Mouse (Mus musculus) heart, embryonic 16.5 days (tissue): ENCODE results near the gene Pklr. TPM values are rescaled to one million over a fixed set of nuclear protein-coding genes. Genes with fewer than 3 reads are reported as not detected.
A peak's percentile ranks its signal among the peaks of the same experiment; 100 is the strongest.

Experiments used
- ATAC-seq: fragments of 200-750 bp; cut with Nextera tagmentation; replicated peaks from 2 replicates; pipeline ENCODE4 v1.8.0; 2017; ENCODE audit warnings: moderate number of reproducible peaks; ENCODE audit not compliant: insufficient read depth, low FRiP score; ENCODE audit errors: extremely low read depth
- H3K27ac ChIP-seq: fragments of 300-500 bp; sonication (generic); 2 replicates; pipeline ENCODE4 v1.5.1; 2014; ENCODE audit warnings: mild to moderate bottlenecking, low read length, control low read depth, moderate library complexity
- H3K27me3 ChIP-seq: fragments of 300-500 bp; sonication (generic); 2 replicates; pipeline ENCODE4 v1.6.1; 2014; ENCODE audit warnings: low read length, mixed read lengths; ENCODE audit not compliant: control insufficient read depth, insufficient read depth
- H3K36me3 ChIP-seq: fragments of 300-500 bp; sonication (generic); 2 replicates; pipeline ENCODE4 v1.6.1; 2014; ENCODE audit not compliant: control insufficient read depth, insufficient read depth
- H3K4me1 ChIP-seq: fragments of 300-500 bp; sonication (generic); 2 replicates; pipeline ENCODE4 v1.6.1; 2014; ENCODE audit warnings: low read length, mixed read lengths; ENCODE audit not compliant: control insufficient read depth, insufficient read depth
- H3K4me2 ChIP-seq: fragments of 300-500 bp; sonication (generic); 2 replicates; pipeline ENCODE4 v1.6.1; 2014; ENCODE audit warnings: low read depth, mild to moderate bottlenecking, control low read depth, low read length
- H3K4me3 ChIP-seq: fragments of 300-500 bp; sonication (generic); 2 replicates; pipeline ENCODE4 v1.5.1; 2014; ENCODE audit warnings: mild to moderate bottlenecking, control low read depth, low read length
- H3K9ac ChIP-seq: fragments of 300-500 bp; sonication (generic); 2 replicates; pipeline ENCODE4 v1.6.1; 2014; ENCODE audit warnings: low read length, control low read depth
- H3K9me3 ChIP-seq: fragments of 300-500 bp; sonication (generic); replicated peaks from 2 replicates; pipeline ENCODE4 v1.6.1; 2016; ENCODE audit warnings: low read length; ENCODE audit not compliant: control insufficient read depth
- WGBS: fragments of 180-500 bp; shearing (Covaris S2); extraction: QIAGEN DNeasy Blood & Tissue Kit; methylation state at CpG from one replicate; pipeline ENCODE4 v1.1.7; 2014; 5-methylcytosine and 5-hydroxymethylcytosine counted together
- polyA plus RNA-seq: library from polyadenylated mRNA; unstranded; fragments of >200 nt; fragmentation: Nextera tagmentation; extraction: Ambion mirVana; gene quantifications from 2 replicates; pipeline ENCODE4 v1.2.1, GENCODE M21; 2015

Gene Pklr
- polyA plus RNA-seq, 1 experiment from 2014 or later, result 0.64 TPM

DNA sequence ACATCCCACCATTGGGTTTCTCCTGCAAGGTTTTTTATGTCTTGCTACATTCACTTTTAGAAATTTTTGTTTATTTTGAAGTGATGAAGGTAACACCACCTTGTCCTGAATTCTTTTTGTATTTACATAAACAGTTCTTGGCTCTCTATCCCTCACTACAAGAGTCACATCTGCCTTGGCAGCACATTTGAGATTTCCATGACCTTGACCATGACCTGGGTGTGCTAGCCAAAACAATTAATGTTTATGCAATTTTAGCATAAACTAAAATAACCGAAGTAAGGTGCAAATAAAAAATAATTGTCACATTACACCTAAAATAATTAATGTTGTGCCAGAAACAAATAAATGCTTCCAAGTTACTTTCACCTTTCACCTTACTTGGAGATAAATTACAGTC lies 27.8 kb upstream of the Pklr start:
- WGBS, result 54% methylated on average over 1 of the region's 1 CpGs
- Histone ChIP-seq H3K4me2 (no peak overlapping the region), H3K27ac (no peak overlapping the region), H3K9me3 (no peaks in the 10 kb centered on the region), H3K4me3 (no peak overlapping the region), H3K4me1 (no peaks in the 10 kb centered on the region), H3K9ac (no peak overlapping the region), H3K27me3 (no peaks in the 10 kb centered on the region), H3K36me3 (no peaks in the 10 kb centered on the region)
- no peak for ATAC-seq

DNA sequence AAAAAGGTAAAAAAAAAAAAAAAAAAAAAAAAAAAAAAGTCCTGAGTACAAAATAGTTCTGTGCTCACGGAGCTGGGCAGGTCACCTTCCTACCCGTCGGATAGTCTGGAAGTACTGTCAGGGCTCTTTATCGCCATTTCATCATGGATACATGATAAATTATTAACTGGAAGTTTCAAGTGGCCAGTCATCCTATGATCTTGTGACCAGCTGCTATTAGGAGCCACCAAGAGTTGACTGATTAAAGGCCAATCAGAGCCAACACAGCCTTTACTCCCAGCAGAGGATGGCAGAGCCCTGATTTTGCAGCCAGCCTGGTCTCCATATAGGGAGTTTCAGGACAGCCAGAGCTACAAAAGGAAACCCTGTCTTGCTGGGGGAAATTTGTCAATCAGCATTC lies 22.9 kb upstream of the Pklr start:
- no peak overlapping the region for H3K27ac ChIP-seq
- H3K4me2 ChIP-seq, result no peak overlapping the region
- no peaks in the 10 kb centered on the region for H3K4me1 ChIP-seq
- H3K27me3 ChIP-seq, result no peaks in the 10 kb centered on the region
- H3K4me3 ChIP-seq, result no peak overlapping the region
- no peak overlapping the region for H3K9ac ChIP-seq
- H3K9me3 ChIP-seq, result no peaks in the 10 kb centered on the region; the same call in 1 of the 2 replicates
- no peak for ATAC-seq
- 78% methylated on average over 4 of the region's 4 CpGs for WGBS
- H3K36me3 ChIP-seq, result no peaks in the 10 kb centered on the region

DNA sequence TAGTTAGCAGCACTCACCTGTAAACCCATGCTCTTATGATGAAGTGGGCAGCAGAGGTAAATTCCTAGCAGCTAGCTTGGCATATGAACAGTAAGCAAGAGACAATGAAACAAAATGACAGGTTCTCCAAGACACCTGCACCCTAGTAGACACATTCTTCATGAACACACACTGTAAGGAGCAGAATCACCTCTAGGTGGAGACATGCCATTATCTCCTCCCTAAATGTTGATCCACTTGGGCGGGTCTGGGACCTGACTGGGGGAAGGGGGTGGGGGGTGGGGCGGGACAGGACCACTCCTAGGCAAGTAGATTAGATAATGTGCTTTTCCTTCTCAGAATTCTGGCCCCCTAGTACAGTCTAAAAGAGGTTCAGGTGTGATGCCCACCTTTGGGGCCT lies 20.4 kb upstream of the Pklr start:
- Histone ChIP-seq H3K4me2 (no peak overlapping the region), H3K9ac (no peak overlapping the region), H3K27ac (no peak overlapping the region), H3K4me3 (no peak overlapping the region), H3K4me1 (no peaks in the 10 kb centered on the region), H3K36me3 (no peaks in the 10 kb centered on the region), H3K27me3 (no peaks in the 10 kb centered on the region), H3K9me3 (no peaks in the 10 kb centered on the region; the same call in 1 of the 2 replicates)
- ATAC-seq, result no peak
- WGBS, result 14% methylated on average over 2 of the region's 2 CpGs

DNA sequence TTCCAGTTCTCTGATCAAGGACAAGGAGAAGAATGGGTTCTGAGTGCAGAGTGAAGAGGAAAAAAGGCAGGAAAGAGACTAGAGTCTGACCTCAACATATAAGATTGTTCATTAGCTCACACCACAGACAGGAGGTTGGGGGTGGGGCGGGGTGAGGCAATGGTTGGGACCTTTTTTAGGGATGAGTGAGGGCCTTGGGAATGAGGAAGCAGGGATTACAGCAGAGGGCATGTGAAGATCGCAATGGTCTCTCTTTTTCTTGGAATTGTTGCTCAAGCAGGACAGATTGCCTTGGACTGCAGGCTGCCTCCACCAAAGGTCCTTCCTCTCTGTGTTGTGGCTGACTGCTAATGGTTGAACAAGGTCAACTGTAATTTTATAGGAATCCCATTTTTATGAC lies 12.6 kb upstream of the Pklr start:
- peaks cover 7% of the 10 kb centered on the region for H3K4me1 ChIP-seq
- 63% methylated on average over 2 of the region's 2 CpGs for WGBS
- no peaks in the 10 kb centered on the region for H3K27me3 ChIP-seq
- H3K4me3 ChIP-seq, result no peak overlapping the region
- no peak overlapping the region for H3K27ac ChIP-seq
- H3K36me3 ChIP-seq, result no peaks in the 10 kb centered on the region
- no peak overlapping the region for H3K4me2 ChIP-seq
- no peak for ATAC-seq
- no peaks in the 10 kb centered on the region for H3K9me3 ChIP-seq
- no peak overlapping the region for H3K9ac ChIP-seq

DNA sequence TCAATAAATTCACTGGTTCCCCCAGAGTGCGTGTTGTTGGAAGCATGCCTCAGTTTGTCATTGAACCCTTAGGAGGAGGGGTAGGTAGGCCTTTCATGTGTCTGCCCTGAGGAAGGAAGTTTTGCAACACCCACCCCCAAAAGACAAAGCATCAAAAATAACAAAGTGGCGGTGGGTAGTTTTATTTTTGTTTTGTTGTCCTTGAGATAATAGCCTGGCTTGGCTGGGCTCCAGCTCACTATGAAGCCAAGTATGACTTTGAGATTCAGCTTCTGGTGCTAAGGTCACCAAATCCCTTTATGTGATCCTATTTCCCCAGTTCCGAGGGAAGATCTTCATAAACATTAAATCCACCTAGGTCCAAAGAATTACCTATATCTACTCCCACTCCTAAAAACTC lies 11.7 kb upstream of the Pklr start:
- Histone ChIP-seq H3K27ac (no peak overlapping the region), H3K9me3 (no peaks in the 10 kb centered on the region), H3K4me1 (peaks cover 7% of the 10 kb centered on the region), H3K4me2 (no peak overlapping the region), H3K9ac (no peak overlapping the region), H3K36me3 (no peaks in the 10 kb centered on the region), H3K27me3 (no peaks in the 10 kb centered on the region), H3K4me3 (no peak overlapping the region)
- WGBS, result 44% methylated on average over 3 of the region's 3 CpGs
- no peak for ATAC-seq

DNA sequence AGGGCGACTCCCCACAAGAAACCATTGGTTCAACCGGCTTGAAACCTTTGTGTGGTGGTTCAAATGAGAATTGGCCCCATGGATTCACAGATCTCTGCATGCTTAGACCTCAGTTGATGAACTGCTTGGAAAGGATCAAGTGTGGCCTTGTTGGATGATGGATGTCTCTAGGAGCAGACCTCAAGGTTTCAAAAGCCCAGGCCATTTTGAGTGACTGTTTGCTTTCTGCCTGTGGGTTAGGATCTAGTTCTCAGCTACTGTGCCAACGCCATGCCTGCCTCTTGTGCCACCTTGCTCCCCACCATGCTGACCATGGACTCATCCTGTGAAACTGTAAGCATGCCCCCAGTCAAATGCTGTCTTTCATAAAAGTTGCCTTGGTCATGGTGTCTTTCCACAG lies 10.0 kb upstream of the Pklr start:
- Histone ChIP-seq H3K4me2 (no peak overlapping the region), H3K9me3 (no peaks in the 10 kb centered on the region), H3K4me3 (no peak overlapping the region), H3K27ac (no peak overlapping the region), H3K4me1 (peaks cover 7% of the 10 kb centered on the region), H3K36me3 (no peaks in the 10 kb centered on the region), H3K9ac (no peak overlapping the region), H3K27me3 (no peaks in the 10 kb centered on the region)
- 82% methylated on average over 3 of the region's 3 CpGs for WGBS
- no peak for ATAC-seq

DNA sequence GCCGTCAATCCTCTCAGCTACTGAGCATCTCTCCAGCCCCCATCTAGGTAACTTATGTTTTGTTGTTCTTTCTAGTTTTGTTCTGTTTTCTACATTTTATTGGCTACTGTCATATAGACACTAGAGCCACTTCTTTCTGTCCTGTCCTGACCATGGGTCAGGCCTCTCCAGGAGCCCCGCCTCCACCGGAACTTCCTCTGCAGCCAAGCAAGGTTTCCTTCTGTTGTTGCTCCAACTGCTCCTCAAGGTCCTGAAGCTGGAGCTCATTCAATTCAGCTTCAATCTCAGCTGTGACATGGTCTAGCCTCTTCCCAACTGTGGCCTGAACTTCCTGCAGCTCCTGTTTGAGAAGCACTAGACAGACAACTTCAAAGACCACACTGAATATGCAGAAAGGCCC lies 6.0 kb upstream of the Pklr start:
- Histone ChIP-seq H3K27ac (no peak overlapping the region), H3K4me2 (no peak overlapping the region), H3K9me3 (no peaks in the 10 kb centered on the region), H3K36me3 (no peaks in the 10 kb centered on the region), H3K4me1 (peaks cover 3% of the 10 kb centered on the region; the same call in 1 of the 2 replicates), H3K9ac (no peak overlapping the region), H3K27me3 (0 out of 2 replicates have a peak, but pooled peaks cover 4% of the 10 kb centered on the region), H3K4me3 (no peak overlapping the region)
- ATAC-seq, result no peak
- 85% methylated on average over 3 of the region's 3 CpGs for WGBS

DNA sequence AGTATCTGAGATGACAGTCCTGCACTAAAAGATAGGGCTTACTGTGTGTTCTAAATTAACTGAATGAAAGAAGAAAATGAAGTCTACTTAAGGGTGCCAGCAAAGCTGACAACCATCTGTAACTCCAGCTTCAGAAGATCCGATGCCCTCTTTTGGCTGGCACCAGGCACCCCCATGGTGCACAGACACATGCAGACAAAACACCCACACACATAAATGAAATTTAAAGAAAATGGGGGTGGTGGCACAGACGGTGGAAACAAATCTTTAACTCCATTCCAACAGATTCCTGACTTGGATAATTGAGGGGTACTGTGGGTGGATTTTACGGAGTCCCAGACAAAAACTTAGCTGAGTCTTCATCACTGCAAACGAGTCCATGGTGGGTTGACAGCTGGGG lies 4.1 kb upstream of the Pklr start:
- no peak overlapping the region; the same call in 1 of the 2 replicates for H3K9ac ChIP-seq
- peak overlapping the region; percentile 41 for H3K4me3 ChIP-seq
- H3K4me1 ChIP-seq, result peaks cover 3% of the 10 kb centered on the region; the same call in 1 of the 2 replicates
- no peak overlapping the region for H3K27ac ChIP-seq
- ATAC-seq, result no peak
- H3K36me3 ChIP-seq, result no peaks in the 10 kb centered on the region
- WGBS, result 45% methylated on average over 4 of the region's 4 CpGs
- peak overlapping the region; percentile 70 for H3K4me2 ChIP-seq
- H3K27me3 ChIP-seq, result 0 out of 2 replicates have a peak, but pooled peaks cover 4% of the 10 kb centered on the region
- no peaks in the 10 kb centered on the region for H3K9me3 ChIP-seq

DNA sequence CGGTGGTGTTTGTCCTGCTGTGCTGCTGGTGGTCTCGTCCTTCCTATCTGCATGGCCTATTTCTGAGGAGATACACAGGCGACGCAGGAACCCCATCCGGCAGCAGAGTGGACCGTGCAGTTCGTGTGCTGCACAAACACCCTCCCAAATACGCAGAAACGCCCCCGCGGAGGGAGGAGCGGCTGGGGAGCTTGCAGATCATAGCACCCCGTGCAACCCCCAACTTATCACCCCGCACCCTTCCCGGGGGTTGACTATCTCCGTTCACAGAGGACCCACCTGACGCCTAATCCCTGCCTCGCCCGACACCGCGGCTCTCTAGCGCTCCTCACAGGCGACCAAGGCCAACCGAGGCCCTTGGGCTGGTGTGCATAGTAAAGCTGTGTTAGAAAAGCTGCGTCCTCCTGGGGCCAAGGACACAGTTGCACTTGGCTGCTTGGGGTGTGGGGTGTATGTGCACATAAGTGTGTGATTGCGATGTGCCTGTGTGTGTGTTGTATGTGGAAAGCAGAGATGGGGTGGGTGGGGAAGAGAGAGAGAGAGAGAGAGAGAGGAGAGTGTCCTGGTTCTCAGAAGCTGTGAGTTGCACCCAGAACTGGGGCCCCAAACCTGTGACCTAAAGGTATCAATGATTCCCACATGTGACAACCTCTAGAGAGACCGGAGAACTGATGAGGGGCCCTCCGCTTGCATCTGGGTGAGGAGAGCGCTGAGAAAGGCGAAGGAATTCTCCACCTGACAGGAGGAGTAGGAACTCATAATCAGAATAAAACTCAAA lies 3.5 kb upstream of the Pklr start:
- H3K4me2 ChIP-seq, result peak overlapping the region; percentile 70
- H3K27ac ChIP-seq, result no peak overlapping the region
- H3K4me3 ChIP-seq, result peak overlapping the region; percentile 41
- no peaks in the 10 kb centered on the region for H3K36me3 ChIP-seq
- no peaks in the 10 kb centered on the region for H3K9me3 ChIP-seq
- 0 out of 2 replicates have a peak, but pooled peaks cover 4% of the 10 kb centered on the region for H3K27me3 ChIP-seq
- ATAC-seq, result peak; percentile 45; the same call in 1 of the 2 replicates
- H3K9ac ChIP-seq, result peak overlapping the region; percentile 56
- H3K4me1 ChIP-seq, result peaks cover 3% of the 10 kb centered on the region; the same call in 1 of the 2 replicates
- 15% methylated on average over 30 of the region's 30 CpGs for WGBS
